Mouse (Mus musculus) forelimb bud, embryonic 11.5 days (tissue): ENCODE measurements at regions not wholly inside any gene's neighbourhood (a gene's known extent, or its start where the extent isn't known, plus 50 kb on each side); places are given as distances from the start of the nearest gene placed in this dataset.

Experiments
- DNase-seq: peaks from one replicate; pipeline ENCODE4 v3.0.0-alpha.2; 2012; ENCODE audit warnings: low read depth, low spot score

DNA sequence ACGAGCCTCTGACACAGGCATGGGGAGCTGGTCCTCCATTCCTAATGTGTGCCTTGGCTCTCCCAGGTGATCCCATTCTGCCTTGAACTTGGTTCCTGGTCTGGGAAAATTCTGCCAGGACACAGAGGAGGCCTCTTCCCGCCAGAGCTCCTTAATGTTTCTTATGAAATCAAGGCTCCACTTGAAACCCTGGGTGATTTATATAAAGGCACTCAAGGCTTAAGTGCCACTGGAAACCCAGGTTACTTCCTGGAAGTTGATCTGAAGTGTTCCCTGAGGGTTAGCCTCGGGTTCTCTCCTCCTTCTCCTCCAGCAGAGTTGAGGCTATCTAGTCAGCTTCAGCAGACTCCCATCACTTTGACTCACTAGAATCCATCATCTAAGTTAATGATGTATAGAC is 451.9 kb downstream of the Ate1 start:
- DNase-seq: no peak

DNA sequence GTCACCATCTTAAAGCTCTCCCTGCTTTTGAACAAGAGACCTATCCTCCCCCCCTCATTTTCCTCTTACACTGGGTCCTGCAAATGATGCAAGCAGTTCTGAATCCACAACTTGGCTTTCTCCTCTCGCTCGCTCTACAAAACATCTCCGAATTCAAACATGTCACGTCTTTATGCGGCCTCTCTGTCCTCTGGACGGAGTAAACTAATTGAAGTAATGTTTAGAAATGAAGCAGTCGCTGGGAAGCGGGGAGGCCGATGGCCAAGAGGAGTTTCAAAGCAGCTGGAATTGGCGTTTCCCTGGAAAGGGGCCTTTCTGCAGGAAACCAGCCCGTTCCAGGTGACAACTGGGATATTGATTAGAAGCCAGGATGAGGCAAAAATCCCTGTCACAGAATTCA is 446.8 kb downstream of the Ate1 start:
- DNase-seq: no peak

- peak; percentile 83 for DNase-seq
Measured at GRCm38 (mm10) chr7:130073890-130074819, 446.0 kb downstream of the Ate1 start.

DNA sequence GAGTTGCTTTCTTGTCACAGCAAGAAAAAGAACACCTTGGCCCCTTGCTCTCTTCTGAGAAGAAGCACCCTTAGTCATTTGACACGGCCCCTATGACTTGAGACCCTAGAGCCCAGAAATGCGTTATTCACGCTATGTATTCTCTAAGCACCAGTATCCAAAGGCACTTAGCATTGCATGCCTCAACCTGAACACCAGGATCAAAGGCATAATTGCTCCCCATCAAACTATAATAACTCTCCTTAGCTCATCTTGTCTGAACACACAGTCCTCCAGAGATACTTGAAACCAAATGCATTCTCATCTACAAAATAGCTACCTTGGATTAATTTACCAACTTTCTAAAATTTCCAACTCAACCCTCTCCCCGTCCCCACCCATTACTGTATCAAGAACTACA is 437.5 kb downstream of the Ate1 start:
- no peak for DNase-seq

DNA sequence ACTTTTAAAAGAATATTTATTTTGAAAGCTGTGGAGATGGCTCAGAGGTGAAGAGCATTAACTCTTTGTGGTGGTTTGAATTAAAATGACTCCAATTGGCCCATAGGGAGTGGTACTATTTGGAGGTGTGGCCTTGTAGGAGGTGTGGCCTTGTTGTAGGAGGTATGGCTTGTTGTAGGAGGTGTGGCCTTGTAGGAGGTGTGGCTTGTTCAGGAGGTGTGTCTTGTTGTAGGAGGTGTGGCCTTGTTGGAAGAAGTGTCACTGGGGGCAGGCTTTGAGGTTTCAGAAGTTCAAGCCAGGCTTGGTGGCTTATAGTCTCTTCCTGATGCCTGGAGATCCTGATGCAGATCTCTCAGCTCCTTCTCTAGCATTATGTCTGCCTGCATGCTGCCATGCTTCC is 434.5 kb downstream of the Ate1 start:
- no peak for DNase-seq

GRCm38 (mm10) chr7:130089896-130090610 is 430.1 kb downstream of the Ate1 start:
- DNase-seq: no peak

- no peak for DNase-seq
Measured at GRCm38 (mm10) chr7:130091942-130092341, 428.2 kb downstream of the Ate1 start.

DNA sequence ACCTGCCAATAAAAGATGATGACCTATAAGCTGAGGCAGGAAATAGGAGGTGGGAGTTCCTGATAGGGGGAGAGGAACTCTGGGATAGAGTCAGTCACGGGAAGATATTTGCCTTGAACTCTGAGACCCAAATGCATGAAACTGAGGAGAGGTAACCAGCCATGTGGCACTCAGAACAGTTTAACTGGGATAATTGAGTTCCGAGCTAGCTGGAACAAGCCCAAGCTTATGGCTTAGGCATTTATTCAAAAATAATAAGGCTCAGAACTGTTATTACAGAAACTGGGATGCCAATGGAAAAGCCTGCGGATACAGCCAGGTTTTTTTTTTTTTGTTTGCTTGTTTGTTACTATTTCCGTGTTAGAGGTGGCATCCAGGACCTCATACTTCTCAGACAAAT is 425.0 kb downstream of the Ate1 start:
- no peak for DNase-seq

GRCm38 (mm10) chr7:130098606-130099005 is 421.6 kb downstream of the Ate1 start:
- DNase-seq: no peak

GRCm38 (mm10) chr7:130102671-130103070 is 417.5 kb downstream of the Ate1 start:
- DNase-seq: no peak

DNA sequence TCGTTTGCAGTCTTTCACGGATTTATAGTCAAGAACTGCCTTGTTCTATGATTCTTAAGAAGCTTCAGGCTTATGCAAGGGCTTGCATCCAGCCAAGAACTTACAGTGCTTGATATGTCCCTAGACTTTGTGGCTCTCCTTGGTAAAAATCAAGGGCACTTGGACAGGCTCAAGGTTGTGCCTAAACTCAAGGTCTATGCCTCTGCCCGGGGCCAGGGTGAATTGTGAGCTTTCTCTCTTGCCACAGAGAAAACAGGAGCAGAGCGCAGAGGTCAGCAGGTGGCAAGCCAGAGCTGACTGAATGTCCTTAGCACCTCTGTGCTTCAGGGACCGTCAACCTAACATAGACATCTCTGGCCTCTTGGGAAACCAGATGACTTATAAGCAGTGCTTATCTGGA is 413.2 kb downstream of the Ate1 start:
- no peak for DNase-seq

DNA sequence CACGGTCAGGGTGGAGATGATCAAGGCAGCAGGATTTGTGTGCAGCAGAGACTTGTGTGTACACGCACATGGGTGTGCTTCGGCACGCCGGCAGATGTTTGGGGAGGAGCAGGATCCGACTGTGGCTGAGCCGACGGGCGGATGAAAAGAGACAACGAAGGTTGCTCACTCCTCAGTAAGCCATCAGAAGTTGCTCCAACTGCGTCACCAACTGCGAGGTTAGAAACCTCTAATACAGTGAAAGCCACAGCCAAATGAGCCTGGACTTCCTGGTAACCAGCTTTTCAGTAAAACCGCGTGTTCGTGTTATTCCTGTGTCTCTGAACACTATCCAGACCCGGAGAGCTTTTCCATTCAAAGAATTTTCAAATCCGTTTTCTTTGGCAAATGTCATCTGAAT is 411.8 kb downstream of the Ate1 start:
- no peak for DNase-seq
